Mouse (Mus musculus) spleen, adult 2 months (tissue): ENCODE measurements around the gene Aip.

Experiments used
- CTCF ChIP-seq: fragments of 200-500 bp; IDR thresholded peaks from 2 replicates; pipeline ENCODE4 v1.5.1; 2011; ENCODE audit warnings: mild to moderate bottlenecking, inconsistent platforms; ENCODE audit not compliant: insufficient read depth, insufficient read length, insufficient replicate concordance; ENCODE audit errors: extremely low read depth
- POLR2A ChIP-seq: fragments of 200-500 bp; IDR thresholded peaks from 2 replicates; pipeline ENCODE4 v1.6.1; 2011; ENCODE audit warnings: low read depth, low read length, inconsistent platforms

- TF ChIP-seq CTCF (no peak), POLR2A (no peak)
Observed at GRCm38 (mm10) chr19:4139446-4139845, 13.8 kb upstream of the Aip start, which contains the start of gene Gpr152.
